Mouse (Mus musculus): ENCODE measurements around the gene Ldlrad3. TPM values are rescaled to one million over a fixed set of nuclear protein-coding genes. Genes with fewer than 3 reads are reported as not detected.

Gene Ldlrad3
- total and polyA plus RNA-seq, 3 experiments, result 3.5 to 6.1 TPM; not detected in 1

- no peak overlapping the region for H3K27ac ChIP-seq (ENCODE audit: control insufficient read depth, low read depth, low read length)
- TF ChIP-seq POLR2A (IDR thresholded peaks at IDR 0.05; ENCODE audit: control insufficient read depth in 1 of 2, insufficient read depth in 1 of 2, low read depth in 1 of 2, low read length in 2 of 2, poor library complexity in 1 of 2), result no peak
- TF ChIP-seq EP300 (IDR thresholded peaks at IDR 0.05; ENCODE audit: low read depth in 1 of 2, low read length in 2 of 2), result no peak
- no peak for TF ChIP-seq CHD2 (IDR thresholded peaks at IDR 0.05; ENCODE audit: low read length)
- TF ChIP-seq GATA1 (IDR thresholded peaks at IDR 0.05; ENCODE audit: low read depth, low read length), result no peak
- TF ChIP-seq GABPA (IDR thresholded peaks at IDR 0.05; ENCODE audit: low read depth, low read length), result no peak
- no peak for TF ChIP-seq POLR2AphosphoS5 (IDR thresholded peaks at IDR 0.05; ENCODE audit: borderline replicate concordance, low read depth, low read length)
- no peak for TF ChIP-seq BHLHE40 (IDR thresholded peaks at IDR 0.05; ENCODE audit: borderline replicate concordance, low read depth, low read length)
- no peak for TF ChIP-seq SIN3A (IDR thresholded peaks at IDR 0.05; ENCODE audit: low read length)
- no peak for TF ChIP-seq MAX (IDR thresholded peaks at IDR 0.05; ENCODE audit: low read length)
- DNase-seq (ENCODE audit: low read depth, low spot score), result no peak
- H3K9ac ChIP-seq (ENCODE audit: control insufficient read depth, low read depth, low read length, poor library complexity, severe bottlenecking), result no peak overlapping the region
- H3K4me1 ChIP-seq (ENCODE audit: control insufficient read depth in 1 of 2, insufficient read depth in 2 of 2, low read length in 2 of 2), result no peaks in the 10 kb centered on the region
- no peaks in the 10 kb centered on the region for H3K79me2 ChIP-seq (ENCODE audit: control insufficient read depth, insufficient read depth, low read length, poor library complexity)
- H3K36me3 ChIP-seq (ENCODE audit: control insufficient read depth in 1 of 2, insufficient read depth in 2 of 2, low read length in 2 of 2), result no peaks in the 10 kb centered on the region
- H3K27me3 ChIP-seq (ENCODE audit: control insufficient read depth in 1 of 2, insufficient read depth in 2 of 2, low read length in 2 of 2), result no peaks in the 10 kb centered on the region
- no peaks in the 10 kb centered on the region for H3K9me3 ChIP-seq (replicated peaks; ENCODE audit: insufficient read depth, low read length)
- H3K4me3 ChIP-seq (ENCODE audit: control insufficient read depth in 1 of 2, insufficient read depth in 1 of 2, low read depth in 2 of 2, low read length in 2 of 2), result no peak overlapping the region
Observed at GRCm38 (mm10) chr2:102147561-102147960, 38.6 kb downstream of the Ldlrad3 start.

DNA sequence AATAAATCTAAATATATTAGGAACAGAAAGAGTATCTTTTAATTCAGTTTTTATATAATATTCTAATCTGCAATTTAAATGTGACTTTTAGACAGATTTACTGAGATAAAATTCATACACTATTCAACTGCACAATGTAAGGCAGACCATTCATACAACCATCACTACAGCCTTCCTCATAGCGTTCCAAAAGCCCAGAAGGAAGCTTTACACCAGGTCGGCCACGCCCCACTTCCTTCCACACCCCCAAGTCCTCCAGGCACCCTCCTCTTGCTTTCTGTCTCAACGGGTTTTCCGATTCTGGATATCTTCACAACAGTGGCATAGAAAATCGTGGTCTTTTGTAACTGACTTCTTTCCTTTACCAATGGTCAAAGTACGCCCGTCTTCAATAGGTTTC, 39.8 kb downstream of the Ldlrad3 start:
- H3K9ac ChIP-seq (ENCODE audit: control insufficient read depth, low read depth, low read length, poor library complexity, severe bottlenecking), result no peak overlapping the region
- no peak overlapping the region for H3K27ac ChIP-seq (ENCODE audit: control insufficient read depth, low read depth, low read length)
- no peaks in the 10 kb centered on the region for H3K27me3 ChIP-seq (ENCODE audit: control insufficient read depth in 1 of 2, insufficient read depth in 2 of 2, low read length in 2 of 2)
- no peaks in the 10 kb centered on the region for H3K36me3 ChIP-seq (ENCODE audit: control insufficient read depth in 1 of 2, insufficient read depth in 2 of 2, low read length in 2 of 2)
- no peaks in the 10 kb centered on the region for H3K4me1 ChIP-seq (ENCODE audit: control insufficient read depth in 1 of 2, insufficient read depth in 2 of 2, low read length in 2 of 2)
- no peak overlapping the region for H3K4me3 ChIP-seq (ENCODE audit: control insufficient read depth in 1 of 2, insufficient read depth in 1 of 2, low read depth in 2 of 2, low read length in 2 of 2)
- DNase-seq (ENCODE audit: low read depth, low spot score), result no peak
- no peaks in the 10 kb centered on the region for H3K9me3 ChIP-seq (replicated peaks; ENCODE audit: insufficient read depth, low read length)
- no peaks in the 10 kb centered on the region for H3K79me2 ChIP-seq (ENCODE audit: control insufficient read depth, insufficient read depth, low read length, poor library complexity)
- TF ChIP-seq ZNF384 (IDR thresholded peaks at IDR 0.05; ENCODE audit: low read depth, low read length) (no peak), TBP (IDR thresholded peaks at IDR 0.05; ENCODE audit: low read depth, low read length) (no peak), NELFE (IDR thresholded peaks at IDR 0.05; ENCODE audit: low read depth, low read length) (no peak), GATA1 (IDR thresholded peaks at IDR 0.05; ENCODE audit: low read depth, low read length) (no peak), NRF1 (IDR thresholded peaks at IDR 0.05; ENCODE audit: insufficient read depth, low read depth, low read length, poor library complexity, severe bottlenecking) (no peak), CTCF (IDR thresholded peaks at IDR 0.05 in 2 of 3, conservative IDR thresholded peaks at IDR 0.05 in 1 of 3; ENCODE audit: control insufficient read depth in 1 of 3, insufficient read depth in 1 of 3, low read depth in 2 of 3, low read length in 3 of 3, poor library complexity in 1 of 3, severe bottlenecking in 1 of 3) (no peak), ZMIZ1 (IDR thresholded peaks at IDR 0.05; ENCODE audit: low read depth, low read length) (no peak), MAZ (IDR thresholded peaks at IDR 0.05; ENCODE audit: low read depth, low read length) (no peak), GABPA (IDR thresholded peaks at IDR 0.05; ENCODE audit: low read depth, low read length) (no peak), UBTF (IDR thresholded peaks at IDR 0.05; ENCODE audit: borderline replicate concordance, insufficient read depth, low read depth, low read length) (no peak), USF1 (IDR thresholded peaks at IDR 0.05; ENCODE audit: low read depth, low read length) (no peak), SIN3A (IDR thresholded peaks at IDR 0.05; ENCODE audit: low read length) (no peak), JUND (IDR thresholded peaks at IDR 0.05; ENCODE audit: low read depth, low read length) (no peak), BHLHE40 (IDR thresholded peaks at IDR 0.05; ENCODE audit: borderline replicate concordance, low read depth, low read length) (no peak), HCFC1 (IDR thresholded peaks at IDR 0.05; ENCODE audit: low read depth, low read length) (no peak), USF2 (IDR thresholded peaks at IDR 0.05; ENCODE audit: borderline replicate concordance in 1 of 2, insufficient read depth in 1 of 2, low read depth in 1 of 2, low read length in 2 of 2) (no peak), KAT2A (conservative IDR thresholded peaks at IDR 0.05; ENCODE audit: low read depth, low read length) (no peak), TAL1 (IDR thresholded peaks at IDR 0.05; ENCODE audit: low read length) (no peak), ZC3H11A (IDR thresholded peaks at IDR 0.05; ENCODE audit: low read depth, low read length) (no peak), RAD21 (IDR thresholded peaks at IDR 0.05; ENCODE audit: low read depth, low read length) (no peak)
